Mouse (Mus musculus) ES-Bruce4 (cell line): ENCODE results near the gene Zswim1. TPM values are rescaled to one million over a fixed set of nuclear protein-coding genes. Genes with fewer than 3 reads are reported as not detected.
A peak's percentile ranks its signal among the peaks of the same experiment; 100 is the strongest.

Source experiments
- H3K27ac ChIP-seq: 2 replicates; pipeline ENCODE4 v1.5.1; 2012; ENCODE audit warnings: low read length, inconsistent platforms; ENCODE audit not compliant: insufficient read depth
- H3K27me3 ChIP-seq: 2 replicates; pipeline ENCODE4 v1.6.1; 2012; ENCODE audit warnings: mild to moderate bottlenecking, low read length, inconsistent platforms; ENCODE audit not compliant: control insufficient read depth, poor library complexity, insufficient read depth, severe bottlenecking
- H3K36me3 ChIP-seq: 2 replicates; pipeline ENCODE4 v1.6.1; 2012; ENCODE audit warnings: inconsistent platforms, mild to moderate bottlenecking, low read length, moderate library complexity; ENCODE audit not compliant: control insufficient read depth, poor library complexity, insufficient read depth, severe bottlenecking
- H3K4me1 ChIP-seq: one replicate; pipeline ENCODE4 v1.8.1; 2011; ENCODE audit warnings: low read length; ENCODE audit not compliant: control insufficient read depth, insufficient read depth
- H3K4me3 ChIP-seq: 2 replicates; pipeline ENCODE4 v1.5.1; 2011; ENCODE audit warnings: low read depth, mild to moderate bottlenecking, low read length
- H3K9ac ChIP-seq: 2 replicates; pipeline ENCODE4 v1.6.1; 2012; ENCODE audit warnings: low read depth, mild to moderate bottlenecking, inconsistent platforms; ENCODE audit not compliant: poor library complexity, severe bottlenecking
- H3K9me3 ChIP-seq: replicated peaks from 2 replicates; pipeline ENCODE4 v1.6.1; 2012; ENCODE audit warnings: mild to moderate bottlenecking, low read length, inconsistent platforms; ENCODE audit not compliant: control insufficient read depth, poor library complexity, insufficient read depth, severe bottlenecking
- CTCF ChIP-seq: IDR thresholded peaks from one replicate; pipeline ENCODE4 v1.8.1; 2011; ENCODE audit warnings: low read depth, low read length
- EP300 ChIP-seq: IDR thresholded peaks from 2 replicates; pipeline ENCODE4 v1.6.1; 2011; ENCODE audit warnings: low read depth, low read length; ENCODE audit not compliant: insufficient read depth
- POLR2A ChIP-seq: IDR thresholded peaks from one replicate; pipeline ENCODE4 v1.8.1; 2011; ENCODE audit warnings: low read length; ENCODE audit not compliant: insufficient read depth
- polyA plus RNA-seq: library from polyadenylated mRNA; stranded (reverse); fragments of >200 nt; gene quantifications from 2 replicates; pipeline ENCODE4 v1.2.4, GENCODE M21; 2011; ENCODE audit warnings: low read depth; ENCODE audit not compliant: missing spikeins, insufficient read depth, insufficient read length

Zswim1 gene
- polyA plus RNA-seq, 1 experiment, result 39.5 TPM

- Histone ChIP-seq H3K9me3 (no peaks in the 10 kb centered on the region), H3K36me3 (no peaks in the 10 kb centered on the region), H3K4me3 (peak overlapping the region; percentile 79), H3K27ac (peak overlapping the region; percentile 68), H3K4me1 (peaks cover 5% of the 10 kb centered on the region), H3K27me3 (no peaks in the 10 kb centered on the region), H3K9ac (peak overlapping the region; percentile 60)
- no peak for TF ChIP-seq CTCF
- TF ChIP-seq POLR2A, result no peak
- TF ChIP-seq EP300, result no peak
Observed at GRCm38 (mm10) chr2:164805332-164805718, 17.2 kb upstream of the Zswim1 start.

- Histone ChIP-seq H3K9me3 (no peaks in the 10 kb centered on the region), H3K36me3 (no peaks in the 10 kb centered on the region), H3K27ac (no peak overlapping the region)
Observed at GRCm38 (mm10) chr2:164806614-164807013, 15.9 kb upstream of the Zswim1 start.

GRCm38 (mm10) chr2:164813557-164813956, 8.9 kb upstream of the Zswim1 start:
- 0 out of 2 replicates have a peak, but pooled peaks cover 3% of the 10 kb centered on the region for H3K36me3 ChIP-seq
- no peaks in the 10 kb centered on the region for H3K9me3 ChIP-seq
- no peak overlapping the region for H3K27ac ChIP-seq
- no peaks in the 10 kb centered on the region for H3K27me3 ChIP-seq
- no peak overlapping the region for H3K4me3 ChIP-seq
- peaks cover 2% of the 10 kb centered on the region for H3K4me1 ChIP-seq
- TF ChIP-seq EP300 (no peak), CTCF (no peak), POLR2A (no peak)
- no peak overlapping the region for H3K9ac ChIP-seq

More at GRCm38 (mm10) chr2:164806614-164807013, 15.9 kb upstream of the Zswim1 start:
- TF ChIP-seq CTCF (no peak), POLR2A (no peak), EP300 (no peak)
- Histone ChIP-seq H3K9ac (peak overlapping the region; percentile 60; the same call in 1 of the 2 replicates), H3K27me3 (no peaks in the 10 kb centered on the region), H3K4me3 (no peak overlapping the region), H3K4me1 (peaks cover 5% of the 10 kb centered on the region)

- H3K9me3 ChIP-seq, result no peaks in the 10 kb centered on the region
- TF ChIP-seq EP300, result no peak
- TF ChIP-seq POLR2A, result no peak
- no peak for TF ChIP-seq CTCF
Observed at GRCm38 (mm10) chr2:164815348-164815747, 7.1 kb upstream of the Zswim1 start.

GRCm38 (mm10) chr2:164815821-164816220, 6.7 kb upstream of the Zswim1 start:
- H3K4me1 ChIP-seq, result peaks cover 6% of the 10 kb centered on the region
- H3K9me3 ChIP-seq, result no peaks in the 10 kb centered on the region
- H3K4me3 ChIP-seq, result no peak overlapping the region
- no peaks in the 10 kb centered on the region for H3K27me3 ChIP-seq
- TF ChIP-seq CTCF (no peak), EP300 (no peak), POLR2A (no peak)
- no peak overlapping the region for H3K9ac ChIP-seq
- no peak overlapping the region for H3K27ac ChIP-seq
- peaks cover 12% of the 10 kb centered on the region; the same call in 1 of the 2 replicates for H3K36me3 ChIP-seq

More at GRCm38 (mm10) chr2:164815348-164815747, 7.1 kb upstream of the Zswim1 start:
- Histone ChIP-seq H3K36me3 (peaks cover 8% of the 10 kb centered on the region; the same call in 1 of the 2 replicates), H3K27ac (no peak overlapping the region), H3K4me3 (no peak overlapping the region), H3K9ac (no peak overlapping the region), H3K4me1 (peaks cover 6% of the 10 kb centered on the region), H3K27me3 (no peaks in the 10 kb centered on the region)

- peaks cover 10% of the 10 kb centered on the region for H3K4me1 ChIP-seq
- peaks cover 12% of the 10 kb centered on the region; the same call in 1 of the 2 replicates for H3K36me3 ChIP-seq
- H3K9ac ChIP-seq, result no peak overlapping the region
- no peaks in the 10 kb centered on the region for H3K9me3 ChIP-seq
- H3K4me3 ChIP-seq, result no peak overlapping the region
- TF ChIP-seq CTCF, result no peak
- no peak for TF ChIP-seq POLR2A
- H3K27me3 ChIP-seq, result no peaks in the 10 kb centered on the region
- H3K27ac ChIP-seq, result peak overlapping the region; percentile 33
Observed at GRCm38 (mm10) chr2:164817206-164817605, 5.3 kb upstream of the Zswim1 start.
